11 mouse cellular contexts compared by ENCODE assay signal in genomic region chr3:132983845-132984485, GRCm38 (mm10). TPM values are rescaled to one million over a fixed set of nuclear protein-coding genes. Genes with fewer than 3 reads are reported as not detected.
A peak's percentile ranks its signal among the peaks of the same experiment; 100 is the strongest.
DNase-seq lines count a peak whose midpoint lies in the region; TF ChIP-seq lines count a peak whose summit lies in the region.
"Had no signal": no experiment of that assay in that cellular context is flagged by ENCODE, and none has a peak within 500 bp of the region (broad histone marks: within the 10 kb centered on the region; RNA-seq: fewer than 3 reads in every experiment).

No protein-coding gene starts in this region.

- WGBS in kidney, adult 2 months: 30% methylated on average over 4 of the region's 4 CpGs

- H3K36me3 ChIP-seq in kidney, adult 2 months (ENCODE audit: control insufficient read depth, insufficient read depth, low read length): no peaks in the 10 kb centered on the region; the same call in 1 of the 2 replicates
- H3K36me3 ChIP-seq in myocyte (ENCODE audit: control insufficient read depth, insufficient read depth): no peaks in the 10 kb centered on the region

- no peak for TF ChIP-seq POLR2A in kidney, adult 2 months (IDR thresholded peaks at IDR 0.05; ENCODE audit: low read depth, low read length)
- TF ChIP-seq POLR2A in myocyte (IDR thresholded peaks at IDR 0.05; ENCODE audit: insufficient read length, low read depth): no peak

- no peaks in the 10 kb centered on the region for H3K79me2 ChIP-seq in myocyte (ENCODE audit: control insufficient read depth, insufficient read depth)

- H3ac ChIP-seq in myocyte (ENCODE audit: control insufficient read depth, insufficient read length): no peak overlapping the region

- no peak for TF ChIP-seq CTCF in kidney, adult 2 months (conservative IDR thresholded peaks at IDR 0.05; ENCODE audit: insufficient read depth, insufficient read length, low read depth, low read length)

- no peaks in the 10 kb centered on the region for H3K4me1 ChIP-seq in kidney, adult 2 months (ENCODE audit: control insufficient read depth, insufficient read depth, low read length)
- H3K4me1 ChIP-seq: liver, embryonic 12.5 days had no signal

- DNase-seq in kidney, adult 2 months: peak; percentile 21
- DNase-seq in kidney, adult 11 months: no peak
- DNase-seq in ZHBTc4 (ENCODE audit: low read depth, low spot score): peak; percentile 70
- DNase-seq in kidney, postnatal 14 days: peak; percentile 55
- no peak for DNase-seq in adrenal gland, postnatal 14 days
- DNase-seq in T-cell, adult 2 months (ENCODE audit: low spot score): no peak
- no peak for DNase-seq in adrenal gland, adult 2 months
- DNase-seq: cerebellum, adult 2 months; thymus, postnatal 36 days had no signal

- no peak overlapping the region for H3K27ac ChIP-seq in kidney, adult 2 months (ENCODE audit: insufficient read depth, low read depth, low read length)
- H3K27ac ChIP-seq: liver, embryonic 12.5 days had no signal

- no peaks in the 10 kb centered on the region for H3K27me3 ChIP-seq in kidney, adult 2 months (replicated peaks; ENCODE audit: control insufficient read depth, insufficient read depth, low read length)
- no peaks in the 10 kb centered on the region for H3K27me3 ChIP-seq in myocyte (ENCODE audit: control insufficient read depth, insufficient read depth, insufficient read length)
- H3K27me3 ChIP-seq: liver, embryonic 12.5 days had no signal

- peak overlapping the region; percentile 48 for H3K4me2 ChIP-seq in myocyte (ENCODE audit: low read depth)
- H3K4me2 ChIP-seq: liver, embryonic 12.5 days had no signal

- H3K4me3 ChIP-seq in kidney, adult 2 months (ENCODE audit: insufficient read depth, low read depth, low read length): no peak overlapping the region
- H3K4me3 ChIP-seq in myocyte: peak overlapping the region; percentile 6
- H3K4me3 ChIP-seq: liver, embryonic 12.5 days had no signal

TF ChIP-seq in myocyte, 11 proteins besides CTCF, POLR2A, EP300 and RAD21:
- TF ChIP-seq SRF (IDR thresholded peaks at IDR 0.05; ENCODE audit: control insufficient read depth, insufficient read length, low read depth) (no peak), USF1 (IDR thresholded peaks at IDR 0.05; ENCODE audit: low read depth) (no peak), POLR2AphosphoS2 (IDR thresholded peaks at IDR 0.05; ENCODE audit: insufficient read length, low read depth) (no peak)

RNA-seq across cellular contexts. Expression of gene Npnt, which starts 33.9 kb away (rescaled TPM):
- 119 and 132 TPM in 2 replicates for polyA plus RNA-seq in kidney, adult 2 months (2012; rRNA removed)
- 123 TPM for polyA plus RNA-seq in myocyte (2012; fragmentation: generic; extraction: Trizol)
- total RNA-seq in adrenal gland, postnatal 14 days (2021): 21.2 and 25.8 TPM in 2 replicates
- 10 to 100 TPM; 13.9 to 17.9 TPM for total RNA-seq in adrenal gland, adult 2 months (2021)
- 9.1 and 10.3 TPM in 2 replicates for polyA plus RNA-seq in adrenal gland, adult 2 months (2012; rRNA removed)

Comparison
In these comparisons a context has a peak if more than half of its experiments do, and no peak if none do; other contexts are left out.
1. DNase-seq: peak in kidney, adult 2 months (single experiment), ZHBTc4 (single experiment) and kidney, postnatal 14 days (single experiment); none in kidney, adult 11 months (single experiment), adrenal gland, postnatal 14 days (single experiment), T-cell, adult 2 months (single experiment) and adrenal gland, adult 2 months (single experiment).
2. RNA of gene Npnt, which starts 33.9 kb away (polyA plus RNA-seq): 123 TPM in myocyte (single experiment) and 119 to 132 TPM in kidney, adult 2 months; 9.1 to 10.3 TPM in adrenal gland, adult 2 months; every median in the first group is over 10 times any median in the second.